Mouse (Mus musculus) kidney, embryonic 15.5 days (tissue): ENCODE results near the gene Thsd1. TPM values are rescaled to one million over a fixed set of nuclear protein-coding genes. Genes with fewer than 3 reads are reported as not detected.

Source experiments
- ATAC-seq: fragments of 200-750 bp; cut with Nextera tagmentation; replicated peaks from 2 replicates; pipeline ENCODE4 v1.8.0; 2017; ENCODE audit warnings: moderate TSS enrichment; ENCODE audit not compliant: low FRiP score
- H3K27ac ChIP-seq: fragments of 300-500 bp; sonication (generic); 2 replicates; pipeline ENCODE4 v1.5.1; 2015; ENCODE audit warnings: mild to moderate bottlenecking, inconsistent platforms
- H3K27me3 ChIP-seq: fragments of 300-500 bp; sonication (generic); 2 replicates; pipeline ENCODE4 v1.6.1; 2015; ENCODE audit warnings: inconsistent platforms
- H3K36me3 ChIP-seq: fragments of 300-500 bp; sonication (generic); 2 replicates; pipeline ENCODE4 v1.6.1; 2015; ENCODE audit warnings: inconsistent platforms
- H3K4me1 ChIP-seq: fragments of 300-500 bp; sonication (generic); 2 replicates; pipeline ENCODE4 v1.6.1; 2015; ENCODE audit warnings: inconsistent platforms
- H3K4me2 ChIP-seq: fragments of 300-500 bp; sonication (generic); 2 replicates; pipeline ENCODE4 v1.6.1; 2015; ENCODE audit warnings: moderate library complexity, mild to moderate bottlenecking, inconsistent platforms
- H3K4me3 ChIP-seq: fragments of 300-500 bp; sonication (generic); replicated peaks from 2 replicates; pipeline ENCODE4 v1.5.1; 2015; ENCODE audit warnings: mild to moderate bottlenecking, inconsistent platforms
- H3K9ac ChIP-seq: fragments of 300-500 bp; sonication (generic); 2 replicates; pipeline ENCODE4 v1.6.1; 2015; ENCODE audit warnings: mild to moderate bottlenecking, inconsistent platforms
- H3K9me3 ChIP-seq: fragments of 300-500 bp; sonication (generic); replicated peaks from 2 replicates; pipeline ENCODE4 v1.6.1; 2016; ENCODE audit warnings: inconsistent platforms
- WGBS: fragments of 180-500 bp; shearing (Covaris S2); methylation state at CpG from one replicate; pipeline ENCODE4 v1.1.7; 2015; ENCODE audit warnings: mixed read lengths; 5-methylcytosine and 5-hydroxymethylcytosine counted together
- polyA plus RNA-seq: library from polyadenylated mRNA; unstranded; fragments of >200 nt; fragmentation: Nextera tagmentation; extraction: Ambion mirVana; gene quantifications from 2 replicates; pipeline ENCODE4 v1.2.1, GENCODE M21; 2015

Gene Thsd1
- polyA plus RNA-seq, 1 experiment from 2014 or later = 16.3 TPM

GRCm38 (mm10) chr8:22228621-22229020, 1.5 kb downstream of the Thsd1 start:
- peak overlapping the region; percentile 60 for H3K4me3 ChIP-seq
- peak overlapping the region; percentile 55; the same call in 1 of the 2 replicates for H3K27ac ChIP-seq

DNA sequence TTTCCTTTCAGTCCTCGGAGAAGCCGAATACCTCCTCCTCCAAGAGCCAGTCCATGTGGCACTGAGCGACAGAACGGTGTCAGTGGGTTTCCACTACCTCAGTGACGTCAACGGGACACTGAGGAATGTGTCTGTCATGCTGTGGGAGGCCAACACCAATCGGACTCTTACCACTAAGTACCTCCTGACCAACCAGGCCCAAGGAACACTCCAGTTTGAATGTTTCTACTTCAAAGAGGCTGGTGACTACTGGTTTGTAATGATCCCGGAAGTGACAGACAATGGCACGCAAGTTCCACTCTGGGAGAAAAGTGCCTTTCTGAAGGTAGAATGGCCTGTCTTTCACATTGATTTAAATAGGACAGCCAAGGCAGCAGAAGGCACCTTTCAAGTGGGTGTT, 15.9 kb downstream of the Thsd1 start:
- Histone ChIP-seq H3K4me3 (no peak overlapping the region), H3K9ac (no peak overlapping the region), H3K4me1 (no peaks in the 10 kb centered on the region), H3K9me3 (no peaks in the 10 kb centered on the region), H3K27ac (no peak overlapping the region), H3K36me3 (no peaks in the 10 kb centered on the region), H3K27me3 (no peaks in the 10 kb centered on the region), H3K4me2 (no peak overlapping the region)
- ATAC-seq = no peak
- WGBS = 89% methylated on average over 9 of the region's 9 CpGs

More at GRCm38 (mm10) chr8:22228621-22229020, 1.5 kb downstream of the Thsd1 start:
- Histone ChIP-seq H3K4me2 (peak overlapping the region; percentile 93), H3K36me3 (peaks cover 2% of the 10 kb centered on the region; the same call in 1 of the 2 replicates), H3K9ac (no peak overlapping the region), H3K27me3 (peaks cover 9% of the 10 kb centered on the region), H3K9me3 (no peaks in the 10 kb centered on the region), H3K4me1 (peaks cover 9% of the 10 kb centered on the region; the same call in 1 of the 2 replicates)
- ATAC-seq = no peak
- WGBS = 43% methylated on average over 7 of the region's 7 CpGs

DNA sequence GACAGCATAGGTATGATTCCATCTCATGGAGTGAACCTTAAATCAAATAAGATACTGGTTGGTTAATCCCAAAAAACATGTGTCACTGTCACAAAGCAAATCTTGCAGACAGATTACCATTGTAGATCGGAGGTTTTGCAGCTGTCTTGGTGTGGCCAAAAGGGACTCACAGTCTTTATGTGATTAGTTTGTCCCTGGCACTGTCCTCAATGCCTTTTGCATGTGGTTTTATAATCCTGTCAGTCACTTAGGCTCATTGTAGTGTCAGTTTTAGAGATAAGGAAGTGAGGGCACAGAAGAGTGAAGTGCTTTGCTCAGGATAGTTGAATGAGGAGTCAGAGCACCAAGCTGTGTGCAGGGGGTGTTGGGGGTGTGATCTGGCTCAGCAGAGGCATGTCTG, 18.6 kb downstream of the Thsd1 start:
- no peaks in the 10 kb centered on the region for H3K27me3 ChIP-seq
- H3K4me2 ChIP-seq = no peak overlapping the region
- no peak for ATAC-seq

GRCm38 (mm10) chr8:22247956-22248355, 20.8 kb downstream of the Thsd1 start:
- no peak for ATAC-seq
- Histone ChIP-seq H3K4me3 (no peak overlapping the region), H3K36me3 (no peaks in the 10 kb centered on the region), H3K9ac (no peak overlapping the region), H3K4me1 (no peaks in the 10 kb centered on the region), H3K27me3 (no peaks in the 10 kb centered on the region), H3K4me2 (no peak overlapping the region), H3K27ac (no peak overlapping the region), H3K9me3 (no peaks in the 10 kb centered on the region)
- 89% methylated on average over 12 of the region's 12 CpGs for whole genome bisulfite sequencing

More for the DNA sequence above, 18.6 kb downstream of the Thsd1 start:
- Histone ChIP-seq H3K4me3 (no peak overlapping the region), H3K36me3 (no peaks in the 10 kb centered on the region), H3K9ac (no peak overlapping the region), H3K4me1 (no peaks in the 10 kb centered on the region), H3K27ac (no peak overlapping the region), H3K9me3 (no peaks in the 10 kb centered on the region)
- WGBS = 67% methylated on average over 1 of the region's 1 CpGs

DNA sequence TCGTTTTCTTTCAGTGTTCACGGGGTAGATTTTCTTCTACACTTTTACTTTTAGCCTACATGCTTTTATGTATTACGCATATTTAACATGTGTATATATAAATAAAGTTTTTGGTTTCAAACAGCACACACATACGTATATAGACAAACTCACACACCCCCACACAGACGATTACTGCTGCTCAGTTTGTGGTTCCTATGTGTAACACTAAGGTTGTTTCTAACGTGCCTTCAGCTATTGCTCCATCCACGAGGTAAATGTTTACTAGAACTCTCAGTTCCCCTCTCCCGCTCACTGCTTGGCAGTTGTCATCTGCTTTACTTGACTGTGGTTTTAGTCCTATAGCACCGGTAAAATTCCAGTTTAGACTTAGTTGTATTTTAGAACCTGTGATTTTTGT, 22.0 kb downstream of the Thsd1 start:
- no peaks in the 10 kb centered on the region for H3K36me3 ChIP-seq
- H3K4me2 ChIP-seq = no peak overlapping the region
- H3K27ac ChIP-seq = no peak overlapping the region
- ATAC-seq = no peak
- H3K9me3 ChIP-seq = no peaks in the 10 kb centered on the region
- H3K9ac ChIP-seq = no peak overlapping the region
- H3K4me3 ChIP-seq = no peak overlapping the region
- 82% methylated on average over 9 of the region's 9 CpGs for WGBS
- no peaks in the 10 kb centered on the region for H3K27me3 ChIP-seq
- H3K4me1 ChIP-seq = no peaks in the 10 kb centered on the region

DNA sequence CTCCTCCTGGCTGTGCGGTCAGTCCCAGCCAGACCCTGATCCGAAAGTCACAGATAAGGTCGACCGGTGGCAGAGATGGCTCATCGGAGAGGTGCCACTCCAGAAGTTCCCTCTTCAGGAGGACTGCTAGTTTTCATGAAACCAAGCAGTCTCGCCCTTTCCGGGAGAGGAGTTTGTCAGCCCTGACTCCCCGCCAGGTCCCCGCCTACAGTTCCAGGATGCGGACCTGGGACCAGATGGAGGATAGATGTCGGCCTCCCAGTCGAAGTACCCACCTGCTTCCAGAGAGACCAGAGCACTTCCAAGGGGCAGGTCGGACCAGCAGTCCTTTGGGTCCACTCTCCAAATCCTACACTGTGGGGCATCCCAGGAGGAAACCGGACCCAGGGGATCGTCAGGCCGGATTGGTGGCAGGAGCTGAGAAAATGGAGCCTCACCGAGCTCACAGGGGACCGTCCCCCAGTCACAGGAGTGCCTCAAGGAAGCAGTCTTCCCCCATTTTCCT, 31.9 kb downstream of the Thsd1 start:
- H3K27me3 ChIP-seq = no peaks in the 10 kb centered on the region
- H3K9me3 ChIP-seq = no peaks in the 10 kb centered on the region

DNA sequence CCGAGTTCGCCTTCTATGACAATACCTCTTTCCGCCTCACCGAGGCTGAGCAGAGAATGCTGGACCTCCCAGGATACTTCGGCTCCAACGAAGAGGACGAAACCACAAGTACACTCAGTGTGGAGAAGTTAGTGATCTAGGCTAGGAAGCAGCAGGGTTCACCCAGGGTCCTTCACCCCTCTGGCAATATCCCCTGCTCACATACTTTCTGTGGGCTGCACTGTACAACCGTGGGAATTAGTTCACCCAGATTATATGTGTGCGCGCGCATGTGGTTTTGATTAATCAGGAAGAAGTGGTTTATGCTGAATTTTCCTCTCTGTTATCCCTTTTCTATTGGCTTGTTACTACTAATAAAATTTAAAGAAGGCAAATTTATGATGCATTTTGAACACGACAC, 32.4 kb downstream of the Thsd1 start:
- H3K4me3 ChIP-seq = no peak overlapping the region
- no peaks in the 10 kb centered on the region for H3K4me1 ChIP-seq
- H3K9ac ChIP-seq = no peak overlapping the region
- no peak overlapping the region for H3K4me2 ChIP-seq
- WGBS = 80% methylated on average over 12 of the region's 12 CpGs
- no peaks in the 10 kb centered on the region for H3K9me3 ChIP-seq
- 0 out of 2 replicates have a peak overlapping the region, but pooled peaks have one; percentile 9 for H3K27ac ChIP-seq
- no peaks in the 10 kb centered on the region for H3K36me3 ChIP-seq
- ATAC-seq = no peak
- no peaks in the 10 kb centered on the region for H3K27me3 ChIP-seq

More for the DNA sequence above, 31.9 kb downstream of the Thsd1 start:
- Histone ChIP-seq H3K27ac (no peak overlapping the region), H3K36me3 (no peaks in the 10 kb centered on the region), H3K9ac (no peak overlapping the region), H3K4me1 (no peaks in the 10 kb centered on the region), H3K4me3 (no peak overlapping the region), H3K4me2 (no peak overlapping the region)
- ATAC-seq = no peak
- 89% methylated on average over 18 of the region's 18 CpGs for WGBS

- no peak for ATAC-seq
- WGBS = 43% methylated on average over 9 of the region's 9 CpGs
These were observed 33.1 kb downstream of the Thsd1 start for GRCm38 (mm10) chr8:22260091-22260722.

GRCm38 (mm10) chr8:22262267-22262666, 35.2 kb downstream of the Thsd1 start:
- no peaks in the 10 kb centered on the region for H3K9me3 ChIP-seq
- H3K4me2 ChIP-seq = no peak overlapping the region
- no peaks in the 10 kb centered on the region for H3K27me3 ChIP-seq
- ATAC-seq = no peak
- H3K4me1 ChIP-seq = no peaks in the 10 kb centered on the region
- H3K9ac ChIP-seq = no peak overlapping the region
- no peaks in the 10 kb centered on the region for H3K36me3 ChIP-seq
- H3K27ac ChIP-seq = no peak overlapping the region
- H3K4me3 ChIP-seq = no peak overlapping the region
- WGBS = 87% methylated on average over 3 of the region's 3 CpGs

More at GRCm38 (mm10) chr8:22260091-22260722, 33.1 kb downstream of the Thsd1 start:
- no peaks in the 10 kb centered on the region for H3K9me3 ChIP-seq
- H3K36me3 ChIP-seq = no peaks in the 10 kb centered on the region
- H3K27ac ChIP-seq = no peak overlapping the region
- H3K4me3 ChIP-seq = no peak overlapping the region
- H3K4me1 ChIP-seq = no peaks in the 10 kb centered on the region
- no peaks in the 10 kb centered on the region for H3K27me3 ChIP-seq
- H3K4me2 ChIP-seq = no peak overlapping the region
- no peak overlapping the region for H3K9ac ChIP-seq

DNA sequence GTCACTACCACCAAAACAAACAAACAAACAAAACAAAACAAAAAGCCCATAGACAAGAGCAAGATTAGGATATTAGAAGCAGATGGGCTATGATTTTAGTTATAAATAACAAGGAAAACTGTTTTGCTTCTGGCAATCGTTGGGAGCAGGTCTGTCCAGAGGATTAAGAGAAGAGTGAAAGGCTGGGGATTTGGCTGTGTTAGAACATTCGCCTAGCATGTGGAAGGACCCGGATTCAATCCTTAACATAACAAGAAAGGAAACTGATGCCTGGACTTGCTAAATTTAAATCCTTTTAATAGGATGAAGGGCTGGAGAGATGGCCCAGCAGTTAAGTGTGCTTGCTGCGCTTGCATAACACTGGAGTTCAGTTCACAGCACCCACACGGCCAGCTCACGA, 37.2 kb downstream of the Thsd1 start:
- 76% methylated on average over 6 of the region's 6 CpGs for WGBS
- H3K27ac ChIP-seq = no peak overlapping the region
- H3K27me3 ChIP-seq = no peaks in the 10 kb centered on the region
- no peak overlapping the region for H3K4me3 ChIP-seq
- H3K4me1 ChIP-seq = no peaks in the 10 kb centered on the region
- H3K9ac ChIP-seq = no peak overlapping the region
- no peaks in the 10 kb centered on the region for H3K36me3 ChIP-seq
- no peak overlapping the region for H3K4me2 ChIP-seq
- H3K9me3 ChIP-seq = no peaks in the 10 kb centered on the region
- ATAC-seq = no peak

DNA sequence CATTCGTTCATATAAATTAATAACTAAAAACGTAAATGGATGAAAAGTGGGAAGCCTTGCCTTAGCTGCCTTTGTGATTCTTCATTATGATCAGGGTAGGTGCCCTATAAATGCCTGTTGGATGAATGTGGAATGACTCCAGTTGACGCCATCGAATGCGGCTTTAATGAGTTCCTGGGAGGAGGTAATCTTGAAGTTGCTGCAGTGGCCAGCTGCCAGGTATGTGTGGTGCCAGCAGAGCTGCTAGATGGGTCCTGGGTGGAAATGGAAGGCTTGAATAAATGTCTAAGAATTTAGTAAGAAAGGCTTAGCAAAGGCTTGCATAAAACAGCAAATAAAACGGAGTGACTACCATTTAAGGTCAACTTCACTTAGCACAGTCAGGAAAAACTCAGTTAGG, 37.7 kb downstream of the Thsd1 start:
- no peak overlapping the region for H3K4me3 ChIP-seq
- H3K9ac ChIP-seq = no peak overlapping the region
- no peaks in the 10 kb centered on the region for H3K27me3 ChIP-seq
- H3K4me1 ChIP-seq = no peaks in the 10 kb centered on the region
- 85% methylated on average over 6 of the region's 6 CpGs for WGBS
- H3K9me3 ChIP-seq = no peaks in the 10 kb centered on the region
- no peak overlapping the region for H3K4me2 ChIP-seq
- no peaks in the 10 kb centered on the region for H3K36me3 ChIP-seq
- H3K27ac ChIP-seq = no peak overlapping the region
- ATAC-seq = no peak

- Histone ChIP-seq H3K27me3 (no peaks in the 10 kb centered on the region), H3K9ac (no peak overlapping the region), H3K27ac (no peak overlapping the region), H3K9me3 (no peaks in the 10 kb centered on the region), H3K4me2 (no peak overlapping the region), H3K4me1 (no peaks in the 10 kb centered on the region), H3K4me3 (no peak overlapping the region), H3K36me3 (no peaks in the 10 kb centered on the region)
- 92% methylated on average over 1 of the region's 1 CpGs for WGBS
- no peak for ATAC-seq
These were observed 38.1 kb downstream of the Thsd1 start for GRCm38 (mm10) chr8:22265194-22265593.

GRCm38 (mm10) chr8:22266809-22267208, 39.7 kb downstream of the Thsd1 start:
- Histone ChIP-seq H3K27me3 (no peaks in the 10 kb centered on the region), H3K4me2 (no peak overlapping the region), H3K9ac (no peak overlapping the region), H3K9me3 (no peaks in the 10 kb centered on the region), H3K4me3 (no peak overlapping the region), H3K27ac (no peak overlapping the region), H3K36me3 (no peaks in the 10 kb centered on the region), H3K4me1 (no peaks in the 10 kb centered on the region)
- WGBS = 92% methylated on average over 3 of the region's 3 CpGs
- no peak for ATAC-seq
